Mouse (Mus musculus) heart, embryonic 12.5 days (tissue): ENCODE results near the gene Aars2. TPM values are rescaled to one million over a fixed set of nuclear protein-coding genes. Genes with fewer than 3 reads are reported as not detected.

Experiments used
- ATAC-seq: fragments of 200-750 bp; cut with Nextera tagmentation; 2 replicates; pipeline ENCODE4 v1.8.0; 2017; ENCODE audit warnings: moderate TSS enrichment, moderate library complexity; ENCODE audit not compliant: insufficient number of reproducible peaks, low FRiP score
- H3K27ac ChIP-seq: fragments of 300-500 bp; sonication (generic); 2 replicates; pipeline ENCODE4 v1.5.1; 2016; ENCODE audit warnings: mild to moderate bottlenecking, moderate library complexity; ENCODE audit not compliant: poor library complexity, severe bottlenecking
- H3K27me3 ChIP-seq: fragments of 300-500 bp; sonication (generic); replicated peaks from 2 replicates; pipeline ENCODE4 v1.6.1; 2016; ENCODE audit warnings: mild to moderate bottlenecking, moderate library complexity
- H3K36me3 ChIP-seq: fragments of 300-500 bp; sonication (generic); 2 replicates; pipeline ENCODE4 v1.6.1; 2016; ENCODE audit warnings: mild to moderate bottlenecking, moderate library complexity
- H3K4me1 ChIP-seq: fragments of 300-500 bp; sonication (generic); replicated peaks from 2 replicates; pipeline ENCODE4 v1.6.1; 2016; ENCODE audit warnings: mild to moderate bottlenecking
- H3K4me2 ChIP-seq: fragments of 300-500 bp; sonication (generic); 2 replicates; pipeline ENCODE4 v1.6.1; 2016; ENCODE audit warnings: mild to moderate bottlenecking, moderate library complexity
- H3K4me3 ChIP-seq: fragments of 300-500 bp; sonication (generic); 2 replicates; pipeline ENCODE4 v1.5.1; 2016; ENCODE audit warnings: mild to moderate bottlenecking
- H3K9ac ChIP-seq: fragments of 300-500 bp; sonication (generic); 2 replicates; pipeline ENCODE4 v1.6.1; 2016; ENCODE audit warnings: mild to moderate bottlenecking, moderate library complexity
- H3K9me3 ChIP-seq: fragments of 300-500 bp; sonication (generic); replicated peaks from 2 replicates; pipeline ENCODE4 v1.6.1; 2016; ENCODE audit warnings: mild to moderate bottlenecking, moderate library complexity
- WGBS: fragments of 180-500 bp; shearing (Covaris S2); methylation state at CpG from one replicate; pipeline ENCODE4 v1.1.7; 2016; 5-methylcytosine and 5-hydroxymethylcytosine counted together
- polyA plus RNA-seq: library from polyadenylated mRNA; unstranded; fragments of >200 nt; fragmentation: Nextera tagmentation; extraction: Ambion mirVana; gene quantifications from 2 replicates; pipeline ENCODE4 v1.2.1, GENCODE M21; 2016

The Aars2 gene
- polyA plus RNA-seq, 1 experiment from 2014 or later: 25.3 TPM

- peaks cover 47% of the 10 kb centered on the region for H3K36me3 ChIP-seq
Measured at GRCm38 (mm10) chr17:45517549-45518215, 11.0 kb downstream of the Aars2 start.

GRCm38 (mm10) chr17:45518766-45519475 lies 12.3 kb downstream of the Aars2 start:
- ATAC-seq: no peak
- Histone ChIP-seq H3K36me3 (peaks cover 40% of the 10 kb centered on the region), H3K4me3 (no peak overlapping the region), H3K27ac (no peak overlapping the region), H3K27me3 (peaks cover 8% of the 10 kb centered on the region; the same call in 1 of the 2 replicates), H3K9ac (0 out of 2 replicates have a peak overlapping the region, but pooled peaks have one; percentile 7), H3K9me3 (no peaks in the 10 kb centered on the region), H3K4me2 (no peak overlapping the region), H3K4me1 (peaks cover 37% of the 10 kb centered on the region)
- 75% methylated on average over 12 of the region's 12 CpGs for WGBS

More at GRCm38 (mm10) chr17:45517549-45518215, 11.0 kb downstream of the Aars2 start:
- H3K27me3 ChIP-seq: no peaks in the 10 kb centered on the region
- ATAC-seq: no peak
- peaks cover 27% of the 10 kb centered on the region for H3K4me1 ChIP-seq
- 86% methylated on average over 28 of the region's 28 CpGs for WGBS
- no peak overlapping the region for H3K27ac ChIP-seq
- H3K4me2 ChIP-seq: no peak overlapping the region
- H3K9ac ChIP-seq: no peak overlapping the region
- H3K9me3 ChIP-seq: no peaks in the 10 kb centered on the region
- no peak overlapping the region for H3K4me3 ChIP-seq

GRCm38 (mm10) chr17:45520136-45520535 lies 13.5 kb downstream of the Aars2 start:
- peaks cover 37% of the 10 kb centered on the region for H3K4me1 ChIP-seq
- no peak overlapping the region for H3K4me3 ChIP-seq

GRCm38 (mm10) chr17:45523263-45523662 lies 16.6 kb downstream of the Aars2 start, which contains the start of gene Tcte1:
Gene Tcte1 (plus strand): TSS chr17:45523434.
- peaks cover 43% of the 10 kb centered on the region for H3K4me1 ChIP-seq
- peak within 1 kb of the TSS; percentile 66 for H3K9ac ChIP-seq
- H3K4me3 ChIP-seq: peak within 1 kb of the TSS; percentile 47
- no peaks in the 10 kb centered on the region for H3K9me3 ChIP-seq
- H3K27ac ChIP-seq: no peak within 1 kb of the TSS
- H3K36me3 ChIP-seq: peaks cover 23% of the 10 kb centered on the region
- under 1% methylated on average over 21 of the region's 21 CpGs for WGBS
- ATAC-seq: peak; percentile 60; the same call in 1 of the 2 replicates
- peaks cover 35% of the 10 kb centered on the region for H3K27me3 ChIP-seq
- peak within 1 kb of the TSS; percentile 87 for H3K4me2 ChIP-seq

More at GRCm38 (mm10) chr17:45520136-45520535, 13.5 kb downstream of the Aars2 start:
- ATAC-seq: no peak
- H3K9ac ChIP-seq: no peak overlapping the region
- no peaks in the 10 kb centered on the region for H3K9me3 ChIP-seq
- 81% methylated on average over 11 of the region's 11 CpGs for WGBS
- no peak overlapping the region for H3K4me2 ChIP-seq
- no peak overlapping the region for H3K27ac ChIP-seq
- peaks cover 19% of the 10 kb centered on the region for H3K27me3 ChIP-seq
- H3K36me3 ChIP-seq: peaks cover 40% of the 10 kb centered on the region

DNA sequence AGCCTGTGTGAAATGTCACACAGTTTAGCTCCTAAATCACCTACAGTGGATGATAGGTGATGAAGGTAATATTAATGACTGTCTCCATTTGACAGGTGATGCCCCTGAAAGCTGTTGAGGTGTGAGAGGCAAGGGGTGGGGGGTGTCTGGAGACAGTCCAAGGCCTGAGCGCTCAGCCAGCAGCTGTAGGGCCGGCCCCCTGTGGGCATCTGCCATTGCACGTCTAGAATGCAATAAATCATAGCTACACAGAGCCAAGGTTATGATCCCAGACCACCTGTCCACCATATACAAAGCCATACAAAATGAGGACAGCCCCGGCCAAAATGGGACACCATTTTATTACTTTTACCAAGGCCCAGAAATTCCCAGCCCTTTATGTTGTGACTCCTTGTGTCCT lies 18.3 kb downstream of the Aars2 start:
- WGBS: 74% methylated on average over 4 of the region's 4 CpGs

DNA sequence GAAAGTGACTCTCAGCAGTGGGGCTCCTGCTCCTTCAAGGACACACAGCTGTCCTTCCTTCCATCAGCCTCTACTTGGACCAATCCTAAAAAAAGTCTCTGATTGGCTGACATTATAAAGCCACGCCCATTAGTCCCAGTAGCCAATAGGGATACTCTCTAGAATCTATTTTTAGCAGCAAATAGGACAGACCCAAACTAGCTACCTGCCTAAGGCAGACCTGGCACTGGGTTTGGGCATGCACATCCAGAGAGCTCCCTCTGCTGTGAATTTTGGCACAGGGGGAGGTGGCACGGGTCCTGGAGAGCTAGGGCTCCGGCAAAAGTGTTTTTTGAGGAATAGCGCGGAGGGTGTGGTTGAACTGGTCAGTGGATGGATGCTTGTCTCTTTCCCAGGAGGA lies 19.9 kb downstream of the Aars2 start:
- Histone ChIP-seq H3K4me3 (no peak overlapping the region), H3K9ac (no peak overlapping the region), H3K27me3 (peaks cover 55% of the 10 kb centered on the region), H3K36me3 (no peaks in the 10 kb centered on the region), H3K27ac (no peak overlapping the region), H3K9me3 (no peaks in the 10 kb centered on the region), H3K4me1 (peaks cover 32% of the 10 kb centered on the region), H3K4me2 (peak overlapping the region; percentile 34; the same call in 1 of the 2 replicates)
- 28% methylated on average over 5 of the region's 5 CpGs for WGBS
- 0 out of 2 replicates have a peak, but pooled peaks have one; percentile 19 for ATAC-seq

More for the DNA sequence above, 18.3 kb downstream of the Aars2 start:
- Histone ChIP-seq H3K27me3 (peaks cover 42% of the 10 kb centered on the region), H3K9me3 (no peaks in the 10 kb centered on the region), H3K36me3 (peaks cover 8% of the 10 kb centered on the region; the same call in 1 of the 2 replicates), H3K9ac (no peak overlapping the region), H3K4me3 (no peak overlapping the region), H3K27ac (no peak overlapping the region), H3K4me2 (no peak overlapping the region), H3K4me1 (peaks cover 43% of the 10 kb centered on the region)
- ATAC-seq: no peak

DNA sequence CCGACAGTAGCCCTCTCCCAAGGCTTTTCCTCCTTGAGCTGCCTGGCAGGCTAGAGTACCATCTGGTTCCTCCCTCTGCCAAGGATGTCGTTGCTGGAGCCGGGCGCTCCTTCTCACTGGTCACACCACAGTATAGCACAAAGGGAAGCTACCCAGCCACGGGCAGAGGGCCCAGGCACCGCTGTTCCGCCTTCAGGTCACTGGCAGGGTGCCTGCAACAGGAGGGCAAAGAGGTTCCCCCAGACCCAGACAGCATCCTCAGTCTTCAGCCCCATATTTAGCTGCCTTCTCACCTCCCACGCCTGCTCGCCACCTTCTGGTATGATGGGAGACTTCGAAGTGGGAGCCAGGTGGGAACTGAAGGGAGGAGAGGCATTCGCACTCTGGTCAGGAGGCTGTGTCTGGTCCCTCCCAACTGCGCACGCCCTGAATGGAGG lies 23.7 kb downstream of the Aars2 start:
- Histone ChIP-seq H3K9me3 (no peaks in the 10 kb centered on the region), H3K36me3 (no peaks in the 10 kb centered on the region), H3K27ac (no peak overlapping the region), H3K4me2 (no peak overlapping the region), H3K27me3 (peaks cover 68% of the 10 kb centered on the region), H3K4me3 (no peak overlapping the region), H3K4me1 (peaks cover 12% of the 10 kb centered on the region; the same call in 1 of the 2 replicates), H3K9ac (no peak overlapping the region)
- no peak for ATAC-seq
- 38% methylated on average over 13 of the region's 13 CpGs for WGBS

GRCm38 (mm10) chr17:45532896-45533295 lies 26.3 kb downstream of the Aars2 start:
- Histone ChIP-seq H3K9ac (no peak overlapping the region), H3K4me2 (no peak overlapping the region), H3K36me3 (no peaks in the 10 kb centered on the region), H3K27ac (no peak overlapping the region), H3K9me3 (no peaks in the 10 kb centered on the region), H3K4me3 (no peak overlapping the region), H3K27me3 (peaks cover 80% of the 10 kb centered on the region), H3K4me1 (no peaks in the 10 kb centered on the region)
- no peak for ATAC-seq
- 43% methylated on average over 15 of the region's 15 CpGs for WGBS

GRCm38 (mm10) chr17:45536264-45536663 lies 29.6 kb downstream of the Aars2 start:
- H3K4me2 ChIP-seq: no peak overlapping the region
- H3K36me3 ChIP-seq: no peaks in the 10 kb centered on the region
- no peaks in the 10 kb centered on the region for H3K4me1 ChIP-seq
- peaks cover 92% of the 10 kb centered on the region for H3K27me3 ChIP-seq
- 0 out of 2 replicates have a peak, but pooled peaks cover 3% of the 10 kb centered on the region for H3K9me3 ChIP-seq
- ATAC-seq: no peak
- no peak overlapping the region for H3K4me3 ChIP-seq
- 11% methylated on average over 5 of the region's 5 CpGs for WGBS
- H3K9ac ChIP-seq: no peak overlapping the region
- no peak overlapping the region for H3K27ac ChIP-seq

DNA sequence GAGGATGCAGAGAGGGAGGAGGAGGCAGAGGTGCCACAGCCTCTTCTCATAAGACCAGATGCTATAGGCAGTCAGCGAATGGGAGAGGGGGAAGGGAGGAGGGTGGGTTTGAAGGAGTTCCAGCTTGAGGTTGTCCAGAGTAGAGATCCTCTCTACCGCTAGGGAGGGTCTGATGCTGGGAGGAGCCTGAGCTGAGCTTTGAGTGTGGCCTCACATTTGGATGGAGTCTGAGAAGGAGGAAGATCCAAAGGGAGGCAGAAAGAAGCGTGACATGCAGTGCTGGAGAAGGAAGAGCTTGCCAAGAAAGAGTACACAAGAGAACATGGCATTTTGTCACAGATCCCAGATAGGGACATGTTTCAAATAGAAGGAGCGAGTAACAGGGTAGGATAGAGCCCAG lies 31.8 kb downstream of the Aars2 start:
- WGBS: 54% methylated on average over 4 of the region's 4 CpGs
- no peak overlapping the region for H3K27ac ChIP-seq
- no peaks in the 10 kb centered on the region for H3K4me1 ChIP-seq
- ATAC-seq: no peak
- no peak overlapping the region for H3K4me2 ChIP-seq
- H3K27me3 ChIP-seq: peaks cover 97% of the 10 kb centered on the region
- H3K9me3 ChIP-seq: 0 out of 2 replicates have a peak, but pooled peaks cover 3% of the 10 kb centered on the region
- no peak overlapping the region for H3K4me3 ChIP-seq
- no peak overlapping the region for H3K9ac ChIP-seq
- H3K36me3 ChIP-seq: no peaks in the 10 kb centered on the region

GRCm38 (mm10) chr17:45539664-45540063 lies 33.0 kb downstream of the Aars2 start:
- Histone ChIP-seq H3K4me2 (no peak overlapping the region), H3K27me3 (peaks cover 99% of the 10 kb centered on the region), H3K9ac (no peak overlapping the region), H3K9me3 (0 out of 2 replicates have a peak, but pooled peaks cover 3% of the 10 kb centered on the region), H3K4me1 (peaks cover 10% of the 10 kb centered on the region), H3K4me3 (no peak overlapping the region), H3K27ac (no peak overlapping the region), H3K36me3 (no peaks in the 10 kb centered on the region)
- no peak for ATAC-seq
- 62% methylated on average over 21 of the region's 21 CpGs for WGBS
